Mouse (Mus musculus): ENCODE measurements around the gene Plxna3.

DNA sequence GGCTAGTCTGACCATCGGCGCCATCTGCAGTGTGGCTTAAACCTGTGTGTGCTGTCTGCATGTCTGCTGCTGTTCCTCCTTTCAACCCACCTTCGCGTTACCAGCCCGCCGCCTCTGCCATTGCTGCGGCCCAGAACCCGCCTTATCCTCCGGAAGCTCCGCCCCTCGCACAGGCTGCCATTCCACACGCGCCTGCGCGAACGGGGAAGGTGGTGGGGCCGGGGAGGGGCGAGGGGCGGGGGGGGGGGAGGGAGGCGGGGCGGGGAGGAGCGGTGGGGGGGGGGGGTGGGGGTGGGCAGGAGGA lies 24.6 kb downstream of the Plxna3 start, which contains the start of gene Lage3:
- TF ChIP-seq CTCF (IDR thresholded peaks at IDR 0.05; ENCODE audit: control insufficient read depth, insufficient read depth, insufficient replicate concordance, low read depth, low read length): no peak
- peak; percentile 52; the same call in 1 of the 2 replicates for TF ChIP-seq POLR2A (IDR thresholded peaks at IDR 0.05; ENCODE audit: control insufficient read depth, low read depth, low read length)

Data from testis, adult 2 months (tissue).